Mouse (Mus musculus): ENCODE measurements at regions not wholly inside any gene's neighbourhood (a gene's known extent, or its start where the extent isn't known, plus 50 kb on each side); places are given as distances from the start of the nearest gene placed in this dataset.

- H3K36me3 ChIP-seq (ENCODE audit: insufficient read depth, low read length), result no peaks in the 10 kb centered on the region
- H3K4me1 ChIP-seq (ENCODE audit: insufficient read depth, low read depth, low read length), result peaks cover 4% of the 10 kb centered on the region; the same call in 1 of the 2 replicates
- H3K9ac ChIP-seq (replicated peaks; ENCODE audit: low read depth), result no peak overlapping the region
- no peaks in the 10 kb centered on the region for H3K9me3 ChIP-seq (ENCODE audit: low read length)
- H3K4me3 ChIP-seq (ENCODE audit: low read depth, low read length), result no peak overlapping the region
- ATAC-seq (no peak), DNase-seq (ENCODE audit: low spot score) (no peak)
- WGBS, result 84% methylated on average over 4 of the region's 4 CpGs
- H3K27me3 ChIP-seq (replicated peaks; ENCODE audit: insufficient read depth, low read length), result no peaks in the 10 kb centered on the region
- no peak for TF ChIP-seq EP300 (IDR thresholded peaks at IDR 0.05)
- no peak overlapping the region for H3K4me2 ChIP-seq (replicated peaks; ENCODE audit: low read depth, low read length)
- H3K27ac ChIP-seq (ENCODE audit: low read length), result no peak overlapping the region
Measured at GRCm38 (mm10) chr10:95761969-95762368, 80.8 kb downstream of the Gm33543 start.

GRCm38 (mm10) chr10:95760121-95760870 lies 82.4 kb downstream of the Gm33543 start:
- H3K4me3 ChIP-seq (ENCODE audit: low read depth, low read length), result no peak overlapping the region
- no peaks in the 10 kb centered on the region for H3K27me3 ChIP-seq (replicated peaks; ENCODE audit: insufficient read depth, low read length)
- H3K4me1 ChIP-seq (ENCODE audit: insufficient read depth, low read depth, low read length), result peaks cover 4% of the 10 kb centered on the region; the same call in 1 of the 2 replicates
- TF ChIP-seq CTCF (IDR thresholded peaks at IDR 0.05), result no peak
- TF ChIP-seq EP300 (IDR thresholded peaks at IDR 0.05), result no peak
- 67% methylated on average over 9 of the region's 9 CpGs for WGBS
- DNase-seq (ENCODE audit: low spot score), result no peak
- no peaks in the 10 kb centered on the region for H3K36me3 ChIP-seq (ENCODE audit: insufficient read depth, low read length)
- no peak overlapping the region for H3K4me2 ChIP-seq (replicated peaks; ENCODE audit: low read depth, low read length)
- no peaks in the 10 kb centered on the region for H3K9me3 ChIP-seq (ENCODE audit: low read length)
- ATAC-seq, result no peak
- H3K9ac ChIP-seq (replicated peaks; ENCODE audit: low read depth), result no peak overlapping the region
- H3K27ac ChIP-seq (ENCODE audit: low read length), result no peak overlapping the region

- Histone ChIP-seq H3K9me3 (ENCODE audit: low read length) (no peaks in the 10 kb centered on the region), H3K4me2 (replicated peaks; ENCODE audit: low read depth, low read length) (no peak overlapping the region), H3K4me3 (ENCODE audit: low read depth, low read length) (no peak overlapping the region), H3K27me3 (replicated peaks; ENCODE audit: insufficient read depth, low read length) (no peaks in the 10 kb centered on the region), H3K36me3 (ENCODE audit: insufficient read depth, low read length) (no peaks in the 10 kb centered on the region), H3K4me1 (ENCODE audit: insufficient read depth, low read depth, low read length) (peaks cover 2% of the 10 kb centered on the region; the same call in 1 of the 2 replicates), H3K27ac (ENCODE audit: low read length) (no peak overlapping the region), H3K9ac (replicated peaks; ENCODE audit: low read depth) (no peak overlapping the region)
- DNase-seq (ENCODE audit: low spot score) (no peak), ATAC-seq (no peak)
- TF ChIP-seq EP300 (IDR thresholded peaks at IDR 0.05), result no peak
- TF ChIP-seq CTCF (IDR thresholded peaks at IDR 0.05), result no peak
- WGBS, result 88% methylated on average over 8 of the region's 8 CpGs
Measured at GRCm38 (mm10) chr10:95758181-95758580, 84.5 kb downstream of the Gm33543 start.

- ATAC-seq, result no peak
- no peaks in the 10 kb centered on the region for H3K9me3 ChIP-seq (ENCODE audit: low read length)
- no peak overlapping the region for H3K4me2 ChIP-seq (replicated peaks; ENCODE audit: low read depth, low read length)
- H3K27me3 ChIP-seq (replicated peaks; ENCODE audit: insufficient read depth, low read length), result no peaks in the 10 kb centered on the region
- no peak overlapping the region for H3K27ac ChIP-seq (ENCODE audit: low read length)
- H3K9ac ChIP-seq (replicated peaks; ENCODE audit: low read depth), result no peak overlapping the region
- no peaks in the 10 kb centered on the region for H3K4me1 ChIP-seq (ENCODE audit: insufficient read depth, low read depth, low read length)
- no peak overlapping the region for H3K4me3 ChIP-seq (ENCODE audit: low read depth, low read length)
- no peaks in the 10 kb centered on the region for H3K36me3 ChIP-seq (ENCODE audit: insufficient read depth, low read length)
- DNase-seq (ENCODE audit: low spot score), result no peak
- 77% methylated on average over 3 of the region's 3 CpGs for WGBS
- TF ChIP-seq CTCF (IDR thresholded peaks at IDR 0.05) (no peak), EP300 (IDR thresholded peaks at IDR 0.05) (no peak)
Measured at GRCm38 (mm10) chr10:95755429-95755828, 82.2 kb upstream of the Anapc15-ps start.

GRCm38 (mm10) chr10:95753396-95753905 lies 80.2 kb upstream of the Anapc15-ps start:
- Histone ChIP-seq H3K4me1 (ENCODE audit: insufficient read depth, low read depth, low read length) (no peaks in the 10 kb centered on the region), H3K4me2 (replicated peaks; ENCODE audit: low read depth, low read length) (no peak overlapping the region), H3K9me3 (ENCODE audit: low read length) (no peaks in the 10 kb centered on the region), H3K27me3 (replicated peaks; ENCODE audit: insufficient read depth, low read length) (no peaks in the 10 kb centered on the region), H3K36me3 (ENCODE audit: insufficient read depth, low read length) (no peaks in the 10 kb centered on the region), H3K27ac (ENCODE audit: low read length) (no peak overlapping the region), H3K4me3 (ENCODE audit: low read depth, low read length) (no peak overlapping the region), H3K9ac (replicated peaks; ENCODE audit: low read depth) (no peak overlapping the region)
- 86% methylated on average over 11 of the region's 11 CpGs for WGBS
- ATAC-seq (no peak), DNase-seq (ENCODE audit: low spot score) (no peak)
- TF ChIP-seq CTCF (IDR thresholded peaks at IDR 0.05) (no peak), EP300 (IDR thresholded peaks at IDR 0.05) (no peak)

GRCm38 (mm10) chr10:95748360-95748759 lies 75.1 kb upstream of the Anapc15-ps start:
- Histone ChIP-seq H3K4me1 (ENCODE audit: insufficient read depth, low read depth, low read length) (no peaks in the 10 kb centered on the region), H3K9ac (replicated peaks; ENCODE audit: low read depth) (no peak overlapping the region), H3K27ac (ENCODE audit: low read length) (no peak overlapping the region), H3K4me2 (replicated peaks; ENCODE audit: low read depth, low read length) (no peak overlapping the region), H3K4me3 (ENCODE audit: low read depth, low read length) (no peak overlapping the region), H3K9me3 (ENCODE audit: low read length) (no peaks in the 10 kb centered on the region), H3K27me3 (replicated peaks; ENCODE audit: insufficient read depth, low read length) (no peaks in the 10 kb centered on the region), H3K36me3 (ENCODE audit: insufficient read depth, low read length) (no peaks in the 10 kb centered on the region)
- no peak for TF ChIP-seq EP300 (IDR thresholded peaks at IDR 0.05)
- TF ChIP-seq CTCF (IDR thresholded peaks at IDR 0.05), result no peak
- ATAC-seq, result no peak
- no peak for DNase-seq (ENCODE audit: low spot score)
- 94% methylated on average over 1 of the region's 1 CpGs for WGBS
